Mouse (Mus musculus): Measurements from ENCODE around the gene Itga5.

GRCm38 (mm10) chr15:103313495-103314095, 53.0 kb downstream of the Itga5 start:
- TF ChIP-seq CTCF (IDR thresholded peaks at IDR 0.05) (peak; percentile 87), EP300 (IDR thresholded peaks at IDR 0.05) (no peak)

All from lung, postnatal 0 days (tissue).